Mouse (Mus musculus): ENCODE data around the gene Snupn.
"Not testable (repeated sequence)": the region's sequence is repeated elsewhere in the genome, so short reads cannot be mapped to it uniquely, and the experiment has no call there.

The Snupn gene

DNA sequence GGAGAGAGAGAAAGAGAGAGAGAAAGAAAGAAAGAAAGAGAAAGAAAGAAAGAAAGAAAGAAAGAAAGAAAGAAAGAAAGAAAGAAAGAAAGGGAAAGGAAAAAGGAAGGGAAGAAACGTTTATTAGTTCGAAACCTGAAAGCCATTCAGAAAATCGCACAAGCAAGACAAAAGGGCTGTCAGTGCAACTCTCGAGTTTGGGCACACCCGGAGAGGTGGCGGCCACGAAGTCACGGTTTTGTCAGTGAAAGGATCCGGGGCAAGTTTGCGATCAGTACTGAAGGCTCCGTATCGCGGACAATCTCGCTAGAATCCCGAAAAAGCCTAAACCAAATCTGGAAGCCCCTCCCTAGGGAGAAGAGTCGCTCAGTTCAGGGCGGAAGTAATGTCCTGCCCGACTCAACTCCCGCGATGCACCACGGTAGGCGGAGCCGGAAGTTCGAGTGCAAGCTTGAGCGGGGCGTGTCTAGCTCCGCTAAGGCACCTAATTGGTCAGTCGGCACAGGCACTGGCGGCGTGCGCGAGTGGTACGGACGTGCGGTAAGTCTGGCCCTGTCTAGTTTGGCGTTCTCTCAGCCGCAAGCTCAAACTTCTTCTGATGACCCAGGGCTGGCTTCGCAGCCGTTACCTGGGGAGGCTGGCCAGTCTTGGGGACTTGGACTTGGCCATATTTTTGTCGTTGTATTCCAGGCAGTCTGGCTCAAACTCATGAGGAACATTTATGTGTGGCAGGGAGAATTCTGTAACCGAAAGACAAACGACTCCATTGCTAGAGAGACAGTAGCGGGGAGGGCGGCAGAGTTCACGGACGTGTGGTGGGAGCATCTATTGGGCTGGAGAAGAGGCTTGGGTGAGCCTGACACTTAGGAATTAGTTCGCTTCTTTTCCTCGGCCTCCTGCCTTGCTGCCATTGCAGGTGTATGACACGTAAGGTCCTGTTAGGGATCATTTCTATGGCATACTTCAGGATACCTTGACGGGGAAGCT lies at the start of gene Snupn:
TSS of gene Snupn (plus strand) at position 465 of the 987 bp plus-strand sequence.
- peak; percentile 98 for DNase-seq (ENCODE audit: low spot score)

DNA sequence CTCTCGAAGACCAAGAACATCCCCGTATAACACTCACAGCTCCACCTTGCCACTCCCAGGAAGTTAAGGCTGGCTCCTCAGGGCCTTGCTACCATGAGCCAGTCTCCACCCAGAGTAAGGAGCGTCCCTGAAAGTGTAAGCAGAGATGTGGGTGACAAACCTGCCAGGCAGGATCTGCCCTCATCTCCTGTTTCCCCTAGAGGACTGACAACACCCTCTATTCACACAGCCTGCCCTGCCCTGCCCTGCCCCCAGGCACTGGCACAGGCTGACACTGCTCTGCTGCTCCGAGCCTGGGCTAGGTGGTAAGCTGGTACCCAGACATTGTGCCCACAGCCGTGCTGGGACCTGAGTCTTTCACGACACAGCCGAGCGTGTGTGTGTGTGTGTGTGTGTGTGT lies 49.5 kb upstream of the Snupn start:
- DNase-seq (ENCODE audit: low spot score): peak; percentile 78

DNA sequence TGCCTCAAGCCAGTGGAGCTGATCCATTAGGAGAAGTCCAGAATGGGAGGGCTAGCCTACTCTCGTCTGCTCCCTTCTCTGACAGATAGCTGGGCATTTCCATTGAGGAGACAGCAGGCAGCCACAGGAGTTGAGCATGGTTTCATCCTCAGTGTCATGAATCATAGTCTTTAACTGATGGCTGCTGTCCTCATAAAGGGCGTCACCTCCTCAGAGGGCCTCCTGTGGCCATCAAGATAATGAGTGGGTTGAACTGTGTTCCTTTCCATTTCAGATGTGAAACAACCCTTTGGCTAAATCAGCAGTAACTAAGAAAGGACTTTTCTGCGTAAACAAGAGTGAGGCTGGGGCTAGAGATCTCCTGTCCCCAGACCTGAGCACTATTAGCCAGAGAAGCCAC lies 47.0 kb upstream of the Snupn start:
- no peak for DNase-seq (ENCODE audit: low spot score)

DNA sequence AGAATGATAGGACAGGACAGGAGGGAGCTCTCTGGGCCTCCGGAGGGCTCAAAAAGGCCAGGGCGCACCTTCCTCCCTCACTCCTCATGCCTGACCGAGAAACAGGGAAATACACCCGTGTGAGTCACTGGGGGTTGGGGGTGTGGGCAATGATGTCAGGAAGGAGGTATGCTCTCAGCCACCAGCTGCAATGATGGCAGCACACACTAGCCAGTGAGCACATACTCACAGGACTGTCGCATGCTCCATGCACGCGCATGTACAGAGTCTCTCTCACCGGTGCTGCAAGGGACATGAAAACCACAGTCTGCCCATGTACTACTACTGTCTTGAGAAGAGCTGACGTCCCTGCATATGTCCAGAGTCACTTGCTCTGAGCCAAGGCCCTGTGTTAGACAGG lies 43.1 kb upstream of the Snupn start:
- peak; percentile 71 for DNase-seq (ENCODE audit: low spot score)

DNA sequence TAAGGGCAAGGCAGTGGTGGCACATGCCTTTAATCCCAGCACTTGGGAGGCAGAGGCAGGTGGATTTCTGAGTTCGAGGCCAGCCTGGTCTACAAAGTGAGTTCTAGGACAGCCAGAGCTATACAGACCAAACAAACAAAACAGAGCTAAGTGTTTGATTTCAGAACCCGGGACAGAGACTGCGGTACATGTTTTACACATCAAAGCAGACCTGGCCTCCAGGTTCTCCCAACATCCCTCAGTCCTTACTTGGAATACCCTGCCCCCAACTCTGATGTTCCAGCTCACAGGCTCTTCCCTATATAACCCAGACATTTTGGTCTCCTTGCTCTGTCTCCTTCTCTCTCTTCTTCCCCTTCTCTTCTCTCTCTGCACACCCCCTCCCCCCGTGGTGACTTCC lies 40.7 kb upstream of the Snupn start:
- DNase-seq (ENCODE audit: low spot score): not testable (repeated sequence)

DNA sequence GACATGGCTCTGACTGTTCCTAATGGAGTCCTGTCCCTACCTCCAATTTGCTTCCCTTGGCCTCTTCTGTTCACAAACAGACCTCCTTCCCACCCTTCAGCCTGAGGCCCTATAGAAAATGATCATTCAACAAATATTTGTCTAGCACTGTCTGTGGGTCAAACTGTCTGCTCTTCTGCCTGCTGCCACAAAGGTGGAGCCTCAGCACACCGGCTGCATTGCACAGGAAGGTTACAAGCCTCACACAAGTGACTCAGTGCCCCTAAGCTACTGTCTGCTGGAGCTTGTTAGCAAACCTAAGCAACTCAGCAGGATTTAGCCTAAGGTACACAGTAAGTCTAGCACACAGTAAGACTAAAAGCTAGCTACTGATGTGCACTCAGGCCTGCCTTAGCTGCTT lies 39.7 kb upstream of the Snupn start:
- no peak for DNase-seq (ENCODE audit: low spot score)

DNA sequence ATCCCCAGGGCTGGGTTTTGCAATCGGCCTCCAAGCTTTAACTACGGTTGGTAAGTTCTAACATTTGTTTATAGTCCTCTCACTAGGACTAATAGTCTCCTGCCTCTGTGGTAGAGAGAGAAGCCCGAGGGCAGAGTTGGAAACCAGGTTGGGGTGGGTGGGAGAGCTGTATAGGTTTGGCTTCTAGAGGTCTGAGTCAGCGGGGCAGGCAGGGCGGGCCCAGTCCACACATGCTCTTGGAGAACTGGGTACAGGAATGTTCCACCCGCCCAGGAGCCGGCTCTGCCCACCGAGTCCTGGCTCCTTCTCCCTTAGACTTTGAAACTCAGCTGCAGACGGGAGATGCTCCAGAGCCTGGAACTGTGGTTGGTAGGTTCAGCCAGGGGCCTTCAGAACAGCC lies 36.7 kb upstream of the Snupn start:
- peak; percentile 69 for DNase-seq (ENCODE audit: low spot score)

DNA sequence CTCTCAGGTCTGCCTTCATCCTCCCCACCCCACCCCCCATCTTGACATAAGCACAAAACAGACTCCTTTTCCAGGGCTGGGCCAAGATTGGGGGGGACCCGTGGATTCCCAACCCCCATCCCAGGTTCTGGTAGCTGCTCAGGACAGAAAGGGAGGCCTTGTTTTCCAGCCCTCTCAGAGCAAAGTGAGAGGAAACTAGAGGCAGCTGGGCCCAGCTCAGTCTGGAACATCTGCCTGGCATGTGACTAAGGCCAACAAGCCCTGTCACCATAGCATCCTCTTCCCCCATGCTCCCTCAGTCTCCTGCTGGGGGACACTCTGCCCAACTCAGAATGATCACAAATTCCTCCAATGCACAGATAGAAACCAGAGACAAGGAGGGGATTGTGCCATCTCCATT lies 35.6 kb upstream of the Snupn start:
- no peak for DNase-seq (ENCODE audit: low spot score)

DNA sequence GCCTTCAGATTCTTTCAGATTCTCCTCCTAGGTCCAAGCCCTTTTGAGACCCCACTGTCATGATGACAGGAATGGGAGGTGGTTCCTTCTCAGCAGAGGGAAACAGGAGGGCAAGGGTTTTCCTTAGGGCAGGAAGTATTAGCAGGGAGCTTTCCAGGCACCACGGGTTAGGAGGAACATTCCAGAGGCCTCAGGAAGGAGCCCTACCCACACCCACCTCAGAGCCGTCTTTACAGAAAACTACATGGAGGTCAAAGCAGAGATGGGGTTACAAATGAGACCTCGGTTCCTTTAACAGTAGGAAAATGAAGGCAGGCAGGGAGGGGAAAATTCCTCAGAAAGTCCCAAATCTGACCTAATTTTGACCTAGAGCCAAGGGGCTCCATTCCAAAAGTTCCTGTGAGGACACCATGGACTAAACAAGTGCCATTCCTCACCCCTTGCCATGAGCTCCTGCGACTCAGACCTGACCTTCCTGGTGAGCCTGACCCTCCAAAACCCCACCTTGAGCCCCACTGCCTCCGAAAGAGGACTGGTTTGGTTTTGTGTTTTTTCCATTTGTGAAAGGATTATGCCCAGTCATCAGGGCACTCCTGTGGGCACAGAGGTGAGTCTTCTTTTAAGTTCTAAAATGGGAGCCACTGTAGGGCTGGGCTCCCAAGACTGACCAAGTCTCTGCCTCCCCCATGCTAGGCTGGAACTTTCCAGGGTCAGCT lies 34.8 kb upstream of the Snupn start:
- DNase-seq (ENCODE audit: low spot score): no peak

DNA sequence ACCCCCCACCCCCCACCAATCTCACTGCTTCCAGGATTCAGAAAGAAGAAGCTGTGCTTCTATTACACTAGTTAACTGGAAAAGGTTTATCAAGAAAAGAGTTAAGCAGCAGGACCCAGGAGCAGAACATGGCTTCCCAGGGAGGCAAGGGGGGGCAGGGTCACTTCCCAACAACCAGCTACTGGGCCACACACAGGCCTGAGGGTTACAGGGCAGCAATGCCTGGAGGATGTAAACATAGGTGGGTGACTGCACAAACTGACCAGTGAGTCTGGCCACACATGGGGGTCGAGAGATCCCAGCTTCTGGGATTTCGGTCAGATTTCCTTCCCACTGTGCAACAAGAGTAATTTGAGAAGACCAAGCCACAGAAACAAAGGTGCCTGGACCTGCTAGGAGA lies 33.5 kb upstream of the Snupn start:
- no peak for DNase-seq (ENCODE audit: low spot score)

DNA sequence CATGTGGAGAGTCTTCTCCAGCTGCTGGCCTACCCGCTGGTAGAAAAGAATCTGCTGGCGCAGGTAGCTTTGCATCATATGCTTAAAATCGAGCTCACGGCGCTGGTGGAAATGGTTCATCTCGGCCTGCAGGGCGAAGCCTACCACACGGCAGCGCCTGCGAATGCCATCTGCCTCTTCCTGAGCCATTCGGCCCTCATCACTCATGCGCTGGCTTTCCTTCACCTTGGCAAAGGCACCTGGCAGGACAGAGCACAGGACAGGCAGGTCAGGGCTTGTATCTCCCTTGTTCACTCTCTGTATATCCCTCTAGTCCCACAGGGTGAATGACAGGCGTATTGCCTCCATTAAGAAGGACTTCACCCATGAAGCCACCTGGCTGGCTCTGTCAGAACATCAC lies 32.2 kb upstream of the Snupn start:
- DNase-seq (ENCODE audit: low spot score): no peak

DNA sequence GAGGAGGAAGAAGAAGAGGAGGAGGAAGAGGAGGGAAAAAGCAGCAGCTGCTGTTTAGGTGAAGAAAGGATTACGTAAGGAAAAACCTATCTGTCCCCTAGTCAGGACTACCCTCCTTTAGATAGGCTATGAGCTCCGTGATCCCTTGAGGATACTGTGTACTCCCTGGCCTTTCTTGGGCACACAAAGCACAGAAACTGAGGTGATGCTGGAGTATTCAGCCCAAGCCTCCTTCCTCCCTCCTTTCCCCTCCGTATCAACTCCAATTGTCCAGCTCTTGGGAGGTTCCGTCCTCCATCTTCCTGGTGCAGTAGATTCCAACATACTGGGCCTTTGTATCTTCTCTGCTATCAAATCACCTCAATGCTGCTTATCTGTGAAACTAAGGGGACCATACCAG lies 27.9 kb upstream of the Snupn start:
- no peak for DNase-seq (ENCODE audit: low spot score)

DNA sequence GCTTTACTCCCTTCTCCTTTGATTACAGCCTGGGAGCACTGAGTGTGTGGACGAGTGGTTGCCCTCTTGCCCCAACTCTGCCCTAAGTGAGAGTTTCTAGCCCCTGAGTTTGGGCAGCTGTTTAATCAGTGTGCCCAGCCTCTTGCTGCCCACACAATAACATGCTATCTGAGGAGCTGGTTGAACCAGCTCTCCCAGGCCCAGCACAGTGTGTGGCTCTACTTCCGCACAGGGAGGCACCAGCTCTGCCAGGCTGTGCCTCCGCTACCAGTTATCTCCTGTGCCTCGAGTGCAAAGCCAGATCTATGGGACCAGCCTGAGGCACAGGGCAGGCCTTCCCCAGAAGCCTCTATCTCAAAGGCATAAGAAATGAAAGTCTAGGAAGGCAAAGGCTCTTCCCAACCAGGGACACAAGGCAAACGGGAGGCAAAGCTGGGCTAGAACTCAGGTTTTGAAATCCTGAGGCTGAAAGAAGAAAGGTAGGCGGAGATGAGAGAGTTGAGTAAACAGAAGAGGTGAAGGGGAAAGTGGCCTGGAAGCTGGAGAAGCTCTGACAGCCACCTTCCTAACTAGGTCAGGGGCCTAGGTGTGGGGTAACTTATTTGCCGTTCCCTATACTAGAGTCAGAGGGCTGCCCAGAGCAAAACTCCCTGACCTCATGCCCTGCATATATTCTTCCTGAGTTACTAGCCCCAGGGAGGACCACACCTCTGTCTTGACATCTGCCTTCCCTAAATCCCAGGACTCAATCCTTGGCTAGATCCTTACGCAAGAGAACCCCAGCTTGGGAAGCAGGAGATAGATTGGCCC lies 26.6 kb upstream of the Snupn start:
- DNase-seq (ENCODE audit: low spot score): peak; percentile 64

DNA sequence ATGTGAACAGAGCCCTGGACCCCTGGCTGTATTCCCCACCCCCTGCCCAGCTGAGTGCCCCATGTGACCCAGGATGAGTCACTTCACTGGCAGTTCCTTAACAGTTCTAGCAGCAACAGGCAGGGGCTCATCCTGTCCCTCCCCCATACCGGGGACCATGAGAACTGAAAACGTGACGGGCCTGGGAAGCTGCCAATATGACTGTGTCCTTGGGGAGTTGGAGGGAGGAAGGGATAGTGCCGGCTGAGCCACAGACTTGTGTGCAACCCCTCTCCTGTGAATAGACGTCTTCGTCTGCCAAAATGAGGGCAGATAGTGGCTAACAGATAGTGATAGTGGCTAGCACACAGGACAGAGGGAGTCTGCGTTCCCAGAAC lies 26.0 kb upstream of the Snupn start:
- peak; percentile 88 for DNase-seq (ENCODE audit: low spot score)

DNA sequence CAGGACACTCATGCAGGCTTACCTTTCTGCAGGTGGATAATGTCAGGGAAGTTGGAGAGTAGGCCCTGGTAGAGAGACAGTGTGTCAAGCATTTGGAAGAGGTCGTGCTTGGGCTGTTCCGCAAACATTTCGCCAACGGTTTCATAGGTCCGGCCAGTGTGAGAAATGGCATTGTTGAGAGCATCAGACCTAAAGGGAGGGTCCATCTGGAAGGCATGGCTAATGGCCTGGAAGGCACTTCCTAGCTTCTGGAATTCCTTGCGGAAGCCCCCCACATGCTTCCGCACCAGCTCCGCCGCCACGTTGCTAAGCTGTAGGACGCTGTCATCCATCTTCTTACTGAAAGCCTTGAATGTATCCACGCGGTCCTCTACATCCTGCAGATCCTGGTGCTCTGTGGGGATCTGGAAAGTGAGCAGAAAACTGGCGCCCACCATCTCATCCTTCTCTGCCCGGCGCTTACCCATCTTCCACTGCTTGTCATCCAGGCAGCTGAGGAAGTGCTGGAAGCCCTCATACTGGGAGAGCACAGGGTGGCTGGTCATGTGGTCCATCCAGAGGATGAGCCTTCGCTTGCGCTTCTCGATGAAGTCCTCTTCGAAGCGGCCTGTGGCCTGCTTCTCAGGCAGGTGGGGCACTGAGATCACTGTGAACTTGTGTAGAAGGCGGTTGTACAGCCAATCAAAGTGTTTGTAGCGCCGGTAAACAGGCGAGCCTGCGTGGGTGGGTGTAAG lies 25.2 kb upstream of the Snupn start:
- DNase-seq (ENCODE audit: low spot score): no peak

DNA sequence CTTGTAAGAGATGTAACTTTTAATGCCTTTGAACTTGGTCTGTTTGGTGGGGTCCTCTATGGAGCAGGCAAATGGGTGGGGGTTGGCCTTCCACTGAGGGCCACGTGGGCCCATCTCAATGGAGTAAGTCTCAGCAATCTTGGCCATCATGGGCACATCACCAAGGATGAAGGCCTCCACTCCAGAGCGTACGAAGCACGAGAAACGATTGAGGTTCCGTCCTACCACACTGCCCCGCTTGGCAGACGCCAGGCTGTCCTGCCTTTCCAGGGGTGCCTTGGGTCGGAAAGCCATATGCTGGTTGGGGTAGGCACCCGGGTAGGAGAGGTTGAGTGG lies 24.7 kb upstream of the Snupn start:
- no peak for DNase-seq (ENCODE audit: low spot score)

DNA sequence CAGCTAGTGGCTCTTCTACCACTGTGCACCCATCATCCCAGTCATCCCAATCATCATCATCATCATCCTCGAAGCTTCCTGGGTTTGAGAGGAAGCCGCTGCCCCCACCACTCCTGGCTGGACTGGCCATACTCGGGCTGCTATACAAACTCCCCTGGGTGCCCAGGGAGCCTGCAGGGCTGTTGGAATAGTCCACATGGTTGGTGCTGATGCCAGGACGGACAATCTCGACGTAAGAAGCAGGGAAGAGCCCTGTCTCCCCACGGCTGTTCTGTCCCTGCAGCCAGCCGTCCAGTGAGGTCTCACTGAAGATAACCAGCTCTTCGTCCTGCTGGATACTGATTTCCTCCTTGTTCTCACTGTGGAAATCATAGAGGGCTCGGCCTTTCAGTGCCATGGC lies 24.3 kb upstream of the Snupn start:
- DNase-seq (ENCODE audit: low spot score): no peak

DNA sequence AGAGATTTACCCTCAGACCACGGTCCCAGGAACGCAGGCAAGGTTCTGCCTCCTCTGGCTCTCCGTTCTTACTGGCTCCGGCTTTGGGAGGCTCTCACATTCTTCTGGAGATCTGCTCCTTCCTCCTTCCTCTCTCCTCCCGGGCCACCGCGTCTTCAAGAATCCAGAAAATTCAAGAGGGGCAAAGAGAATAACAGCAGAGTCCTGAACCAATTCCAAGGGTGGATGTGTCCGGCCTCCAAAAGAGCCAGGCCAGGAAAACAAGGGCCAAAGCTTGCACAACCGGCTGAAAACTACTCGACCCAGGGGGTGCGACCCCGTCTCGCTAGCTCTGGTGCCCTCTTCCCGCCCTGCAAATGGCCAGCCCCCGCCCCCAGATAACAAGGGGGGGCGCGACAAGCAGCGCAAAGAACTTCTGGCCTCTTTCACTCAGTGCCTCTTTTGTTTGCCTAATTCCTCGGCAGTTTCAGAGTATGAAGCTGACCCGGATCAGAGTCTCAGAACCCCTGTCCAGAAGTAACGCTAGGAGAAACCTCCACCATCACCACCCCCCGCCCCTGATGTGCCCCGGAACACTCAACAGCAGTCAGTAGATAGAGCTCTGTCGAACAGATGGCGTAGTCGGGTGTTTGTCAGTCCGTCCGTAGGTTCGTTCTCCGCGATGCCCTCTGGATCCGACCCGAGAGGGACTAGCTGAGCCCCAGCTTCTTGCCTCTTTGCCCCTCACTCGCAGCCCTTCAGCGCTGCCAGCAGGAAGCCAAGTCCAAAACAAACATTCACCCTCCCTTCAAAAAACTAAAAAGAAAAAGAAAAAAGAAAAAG lies 23.3 kb upstream of the Snupn start:
- peak; percentile 53 for DNase-seq (ENCODE audit: low spot score)

DNA sequence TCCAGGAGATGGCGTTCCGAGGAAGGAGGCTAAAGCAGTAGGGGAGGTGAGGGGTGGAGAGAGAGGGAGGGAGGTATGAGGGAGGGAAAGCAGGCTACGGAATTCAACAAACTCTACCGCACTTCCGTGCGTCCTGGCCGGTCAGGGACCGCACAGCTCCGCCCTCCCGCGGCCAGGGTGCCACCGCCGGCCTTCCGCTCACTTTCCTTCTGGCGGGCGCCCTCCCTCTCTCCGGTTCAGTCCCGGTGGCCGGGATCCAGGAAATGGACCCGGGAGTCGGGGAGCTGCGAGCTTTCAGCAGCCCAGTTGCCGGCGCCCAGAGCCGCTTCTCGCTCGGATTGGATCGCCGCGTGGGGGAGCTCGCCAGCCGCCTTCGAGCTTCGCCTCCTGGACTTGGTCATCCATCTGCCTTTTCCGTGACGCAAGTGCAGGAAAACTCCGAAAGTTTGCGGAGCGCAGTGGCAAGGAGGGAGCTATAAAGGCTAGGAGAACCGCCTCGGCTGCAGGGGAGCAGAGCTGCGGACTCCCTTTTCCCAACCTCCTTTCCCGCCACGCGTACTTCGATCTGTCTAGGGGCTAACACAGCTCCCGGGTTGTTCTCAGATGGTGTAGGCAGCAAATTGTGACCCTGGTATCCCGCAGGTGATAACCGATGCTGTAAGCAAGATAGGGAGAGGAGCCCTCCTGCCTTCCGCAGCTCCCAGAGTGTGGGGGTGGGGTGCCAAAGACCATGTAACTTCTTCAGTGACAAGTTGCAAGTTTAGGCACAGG lies 22.5 kb upstream of the Snupn start, which contains the start of gene Snx33:
TSS of gene Snx33 (minus strand) at position 331 of the 771 bp plus-strand sequence.
- peak; percentile 95 for DNase-seq (ENCODE audit: low spot score)

DNA sequence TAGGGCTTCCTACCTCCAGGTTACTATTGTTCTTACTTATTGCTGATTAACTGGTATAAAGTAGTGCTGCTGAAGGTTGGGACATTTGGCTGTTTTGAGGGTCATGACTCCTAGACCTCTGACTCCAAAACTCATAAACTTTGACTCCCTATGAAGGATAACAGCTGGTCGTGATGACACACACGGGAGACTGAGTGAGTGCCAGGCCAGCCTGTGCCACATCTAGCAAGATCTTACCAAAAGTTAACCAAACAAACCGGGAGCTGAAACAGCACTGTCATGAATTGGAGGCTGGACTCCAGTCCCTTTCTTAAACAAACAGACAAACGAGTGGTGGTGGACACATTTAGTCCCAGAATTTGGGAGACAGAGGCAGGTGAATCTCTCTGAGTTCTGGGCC lies 21.2 kb upstream of the Snupn start:
- no peak for DNase-seq (ENCODE audit: low spot score)

All from urinary bladder, postnatal 14 days (tissue).